Mouse (Mus musculus): ENCODE measurements around the gene Ghrl.

Ghrl gene

GRCm38 (mm10) chr6:113667611-113668122 is 52.0 kb downstream of the Ghrl start:
- no peaks in the 10 kb centered on the region for H3K36me3 ChIP-seq (ENCODE audit: insufficient read depth, low read length)
- no peak for TF ChIP-seq POU5F1 (IDR thresholded peaks at IDR 0.05; ENCODE audit: borderline replicate concordance, low read length)
- TF ChIP-seq CTCF (conservative IDR thresholded peaks at IDR 0.05; ENCODE audit: low read length), result no peak
- no peak for TF ChIP-seq NANOG (IDR thresholded peaks at IDR 0.05; ENCODE audit: borderline replicate concordance, low read length)
- H3K4me1 ChIP-seq (replicated peaks; ENCODE audit: low read depth, low read length), result peaks cover 51% of the 10 kb centered on the region
- H3K9me3 ChIP-seq (ENCODE audit: low read length), result no peaks in the 10 kb centered on the region
- no peak overlapping the region for H3K4me3 ChIP-seq (replicated peaks; ENCODE audit: low read length)
- no peaks in the 10 kb centered on the region for H3K27me3 ChIP-seq (ENCODE audit: insufficient read depth, low read length)
